Mouse (Mus musculus): ENCODE results near the gene Ccni.

The Ccni gene

DNA sequence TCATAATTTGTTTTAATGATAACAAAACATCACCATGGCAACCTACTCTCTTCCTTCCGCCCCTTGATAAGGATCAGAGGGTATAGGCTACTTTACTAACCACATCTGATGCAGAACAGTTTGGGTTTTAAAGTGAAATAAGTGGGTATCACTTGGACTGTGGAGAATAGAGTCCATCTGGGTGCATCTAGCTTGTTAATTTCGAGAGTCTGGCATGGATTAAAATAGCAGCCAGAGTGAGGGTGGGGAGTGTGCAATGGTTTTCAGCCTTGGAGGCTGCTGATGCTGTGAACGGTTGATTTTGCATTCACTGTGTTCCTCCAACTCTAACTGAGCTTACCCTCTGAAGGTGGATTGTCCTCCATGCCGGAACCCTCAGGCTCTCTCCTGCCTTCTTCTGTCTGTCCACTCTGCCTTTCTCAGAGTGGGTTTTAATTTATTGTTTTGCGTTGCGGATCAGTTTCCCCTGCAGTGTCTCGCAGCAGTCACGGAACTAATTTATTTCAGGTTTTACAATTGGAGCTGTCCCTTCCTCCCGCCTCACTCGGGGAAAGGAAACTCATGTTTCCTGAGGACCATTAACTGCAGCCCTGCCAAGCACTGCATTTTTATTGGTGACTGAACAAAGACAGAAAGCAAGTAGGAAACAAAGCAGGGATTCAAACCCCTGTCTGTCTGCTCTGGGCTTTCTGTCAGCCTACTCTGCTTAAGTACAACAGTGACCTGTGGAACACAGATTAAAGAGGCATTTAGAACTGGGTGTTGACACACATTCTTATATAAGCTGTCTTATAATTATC is 72.7 kb downstream of the Ccni start:
- DNase-seq, result peak in 1 of 2 experiments; percentile 53
